Mouse (Mus musculus) CD4-positive helper T cell, adult 2 months (primary cell): ENCODE results near the gene a.

Experiments
- DNase-seq: peaks from one replicate; pipeline ENCODE4 v3.0.0-alpha.2; 2012; ENCODE audit warnings: low read depth, missing footprints, low spot score

The a gene

DNA sequence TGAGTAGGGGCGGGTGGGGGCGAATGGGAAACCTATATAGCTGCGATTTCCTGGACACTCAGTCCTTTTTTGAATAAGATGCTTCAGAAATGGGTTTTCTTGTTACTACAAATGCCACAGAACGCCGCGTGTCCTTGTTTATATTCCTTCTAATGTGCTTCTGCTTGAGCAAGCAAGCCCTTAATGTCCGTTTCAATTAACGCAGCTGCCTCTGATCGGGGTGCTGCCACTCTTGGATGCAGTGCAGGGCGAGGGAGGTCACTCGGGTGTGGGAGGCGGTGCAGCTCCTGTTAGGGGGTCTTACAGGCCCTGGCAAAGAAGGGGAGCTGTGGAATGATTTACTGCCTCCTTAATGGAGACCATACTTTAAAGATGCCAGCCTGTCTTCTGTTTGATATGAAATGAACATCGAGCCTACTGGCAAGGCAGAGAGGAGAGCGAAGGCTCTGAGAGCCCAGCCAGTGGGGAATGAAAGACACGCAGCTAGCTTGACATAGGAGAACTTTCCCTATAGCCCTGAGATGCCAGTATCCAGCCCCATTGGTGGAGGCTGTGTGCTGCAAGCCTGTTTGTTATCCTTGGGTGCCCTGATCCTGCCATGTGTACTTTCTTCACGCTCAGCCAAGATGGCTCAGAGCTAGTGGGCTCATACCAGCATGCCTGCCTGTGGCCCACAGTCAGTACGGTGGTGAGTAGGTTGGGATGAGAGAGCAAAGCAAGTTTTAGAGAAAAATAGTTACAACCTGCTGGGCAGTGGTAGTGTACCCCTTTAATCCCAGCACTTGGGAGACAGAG lies 8.1 kb upstream of the a start:
- DNase-seq: no peak

DNA sequence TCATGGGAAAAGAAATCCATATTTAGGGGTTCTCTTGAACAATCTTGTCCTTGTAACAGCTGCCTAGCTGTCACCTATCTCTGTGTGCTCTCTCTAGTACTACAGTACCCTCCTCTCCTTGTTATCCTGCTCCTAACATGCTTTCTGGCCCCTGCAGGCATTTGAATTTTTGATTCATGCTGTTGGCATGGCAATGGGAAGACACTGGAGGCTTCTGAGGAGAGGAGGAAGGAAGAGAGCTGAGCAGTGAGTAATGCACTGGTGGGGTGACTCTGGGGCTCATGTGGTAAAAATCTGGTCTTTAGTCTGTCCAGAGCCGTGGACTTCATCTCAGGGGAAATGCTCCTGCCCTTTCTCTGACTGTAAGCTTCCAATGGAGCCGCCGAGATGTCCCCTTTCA lies 5.9 kb upstream of the a start:
- no peak for DNase-seq

DNA sequence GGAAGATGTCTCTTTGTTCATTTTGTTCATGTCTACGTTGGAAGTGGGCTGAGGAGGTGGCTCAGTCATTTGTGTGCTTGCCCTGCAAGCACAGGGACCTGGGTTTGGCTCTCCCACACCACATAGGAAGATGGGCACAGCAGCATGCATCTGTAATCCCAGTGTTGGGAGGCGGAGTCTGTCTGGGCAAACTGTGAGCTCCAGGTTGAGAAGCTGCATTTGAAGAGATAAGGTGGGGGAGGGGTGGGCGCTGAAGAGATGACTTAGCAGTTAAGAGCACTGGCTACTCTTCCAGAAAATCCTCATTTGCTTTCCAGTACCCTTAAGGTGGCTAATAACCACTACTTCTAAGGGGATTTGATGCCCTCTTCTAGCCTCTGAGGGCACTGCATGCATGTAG lies 5.0 kb upstream of the a start:
- no peak for DNase-seq

DNA sequence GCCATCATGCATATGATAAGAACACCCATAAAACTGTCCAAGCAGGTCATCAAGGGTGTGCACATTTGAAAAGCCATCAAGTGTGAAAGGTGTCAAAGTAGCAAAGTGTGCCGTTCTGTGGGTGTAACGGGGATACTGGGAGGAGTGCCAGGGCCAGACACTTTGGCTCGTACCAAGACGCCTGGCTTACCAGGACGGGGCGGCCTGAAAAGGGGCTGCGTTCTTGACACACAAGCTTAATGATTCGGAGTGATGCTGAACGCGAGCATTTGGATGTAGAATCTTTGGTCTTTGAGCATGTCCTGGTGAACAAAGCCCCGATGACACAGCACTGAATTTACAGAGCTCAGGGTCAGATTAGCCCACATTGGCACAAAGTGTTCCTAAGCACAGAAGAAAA lies 4.4 kb upstream of the a start:
- DNase-seq: no peak

DNA sequence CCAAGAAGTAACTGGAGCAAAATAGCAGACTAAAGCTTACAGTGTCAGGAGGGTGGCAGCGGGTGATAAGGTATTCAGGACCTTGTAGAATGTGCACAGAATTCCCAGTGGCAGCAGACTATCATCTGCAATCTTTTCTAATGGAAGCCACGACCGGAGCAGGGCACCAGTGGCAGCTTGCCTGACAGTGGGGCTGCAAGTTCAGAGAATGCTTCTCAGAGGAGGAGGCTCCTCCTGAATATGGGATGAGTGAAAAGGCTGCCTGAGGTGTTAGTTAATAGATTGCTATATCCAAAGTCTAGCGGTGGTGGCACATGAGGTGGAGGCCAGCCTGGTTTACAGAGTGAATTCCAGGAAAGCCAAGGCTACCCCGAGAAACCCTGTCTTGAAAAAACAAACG lies 1.8 kb upstream of the a start:
- no peak for DNase-seq

DNA sequence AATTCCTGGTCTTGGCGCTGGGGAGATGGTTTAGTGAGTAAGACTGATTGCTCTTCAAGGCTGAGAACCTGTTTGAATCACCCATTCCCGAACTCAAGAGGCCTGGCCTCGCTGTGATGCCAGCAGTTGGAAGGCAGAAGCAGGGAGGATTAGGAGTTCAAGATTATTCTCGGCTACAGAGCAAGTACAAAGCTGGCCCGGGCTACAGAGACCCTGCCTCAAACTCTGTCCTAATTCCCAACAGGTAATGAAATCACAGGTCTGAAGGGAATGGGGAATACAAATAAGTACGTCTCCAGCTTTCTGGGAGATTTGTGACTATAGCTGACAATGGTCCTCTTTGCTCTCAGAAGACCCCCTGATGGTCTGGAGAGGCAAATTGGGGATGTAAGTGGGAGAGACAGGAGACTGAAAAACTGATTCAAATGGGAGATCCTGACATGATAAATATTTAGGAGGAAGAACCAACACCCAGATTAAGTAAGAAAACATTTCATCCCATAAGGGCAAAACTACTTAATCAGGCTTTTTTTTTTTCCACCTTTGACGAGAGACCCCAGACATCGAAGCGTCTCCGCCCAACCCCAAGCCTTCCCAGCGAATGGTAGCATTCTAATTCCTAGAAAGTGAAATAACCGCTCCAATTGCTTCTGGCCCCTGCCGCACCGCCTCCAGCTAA lies 1.1 kb upstream of the a start:
- no peak for DNase-seq

DNA sequence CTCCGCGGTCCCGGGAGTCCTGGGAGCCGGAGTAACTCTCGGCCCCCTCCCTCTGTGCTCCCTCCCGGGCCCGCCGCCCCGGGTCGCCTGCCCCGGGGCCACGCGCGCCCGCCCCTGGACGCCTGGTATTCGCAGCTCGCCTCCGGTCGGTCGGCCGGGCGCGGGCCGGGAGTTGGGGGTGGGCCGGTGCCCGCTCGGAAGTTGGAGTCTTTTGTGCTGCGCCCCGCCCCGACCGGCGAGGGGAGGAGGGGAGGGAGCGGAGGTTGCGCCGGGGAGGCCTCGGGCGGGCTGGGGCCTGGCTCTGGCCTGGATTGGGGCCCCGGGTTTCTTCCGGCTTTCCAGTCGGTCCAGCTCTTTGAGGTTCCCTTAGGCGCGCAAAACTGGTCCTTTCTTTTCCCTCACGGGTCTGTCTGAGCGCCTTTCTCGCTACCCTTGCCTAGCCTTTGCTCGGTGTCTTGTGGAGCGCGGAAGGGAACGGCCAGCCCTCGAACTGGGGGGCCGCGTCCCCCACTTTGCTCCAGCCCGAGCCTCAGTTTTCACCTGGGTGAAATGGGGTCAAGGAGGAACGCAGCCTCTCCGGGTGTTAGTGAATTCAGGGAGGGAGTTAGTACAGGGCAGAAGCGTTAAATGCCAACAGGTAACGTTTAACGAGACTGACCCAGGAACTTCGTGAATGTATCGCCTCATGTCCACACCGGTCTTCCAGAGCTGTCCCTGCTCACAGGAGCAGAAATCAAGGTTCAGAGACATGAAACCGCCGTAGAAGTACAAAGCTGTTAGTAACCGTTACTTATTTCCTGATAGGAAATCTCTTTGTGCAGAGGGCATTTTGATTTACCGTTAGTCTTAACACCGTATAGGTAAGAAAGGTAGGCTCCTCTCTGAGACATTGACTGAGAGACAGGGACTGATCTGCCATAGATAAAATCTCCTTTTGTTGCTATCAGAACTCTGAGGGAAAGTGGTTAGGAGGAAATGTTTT lies 750 bp downstream of the a start:
- DNase-seq: peak; percentile 80

DNA sequence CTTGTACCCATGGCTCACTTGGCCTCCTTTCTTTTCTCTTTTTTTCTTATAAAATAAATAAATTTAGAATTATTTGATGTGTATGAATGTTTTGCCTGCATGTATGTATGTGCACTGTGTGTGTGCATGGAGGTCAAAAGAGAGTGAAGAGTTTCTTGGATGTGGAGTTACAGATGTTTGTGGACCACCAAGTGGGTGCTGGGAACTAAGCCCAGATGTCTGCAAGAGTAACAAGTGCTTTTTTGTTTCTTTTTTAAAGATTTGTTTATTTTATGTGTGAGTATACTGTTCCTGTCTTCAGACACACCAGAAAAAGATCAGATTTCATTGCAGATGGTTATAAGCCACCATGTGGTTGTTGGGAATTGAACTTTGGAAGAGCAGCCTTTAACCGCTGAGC lies 12.2 kb downstream of the a start:
- DNase-seq: no peak

DNA sequence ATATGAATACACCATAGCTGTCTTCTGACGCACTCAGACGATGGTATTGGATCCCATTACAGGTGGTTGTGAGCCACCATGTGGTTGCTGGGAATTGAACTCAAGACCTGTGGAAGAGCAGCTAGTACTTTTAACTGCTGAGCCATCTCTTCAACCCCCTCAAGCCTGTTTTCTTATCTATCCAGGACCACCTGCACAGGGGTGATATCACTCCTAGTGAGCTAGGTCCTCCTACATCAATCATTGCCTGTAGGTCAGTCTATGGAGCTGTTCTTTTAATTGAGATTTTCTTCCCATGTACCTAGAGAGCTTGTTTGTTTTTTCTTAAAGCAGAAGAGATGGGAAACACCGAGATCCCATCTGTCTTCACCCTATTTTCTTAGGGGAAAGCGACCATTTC lies 12.6 kb downstream of the a start:
- no peak for DNase-seq

DNA sequence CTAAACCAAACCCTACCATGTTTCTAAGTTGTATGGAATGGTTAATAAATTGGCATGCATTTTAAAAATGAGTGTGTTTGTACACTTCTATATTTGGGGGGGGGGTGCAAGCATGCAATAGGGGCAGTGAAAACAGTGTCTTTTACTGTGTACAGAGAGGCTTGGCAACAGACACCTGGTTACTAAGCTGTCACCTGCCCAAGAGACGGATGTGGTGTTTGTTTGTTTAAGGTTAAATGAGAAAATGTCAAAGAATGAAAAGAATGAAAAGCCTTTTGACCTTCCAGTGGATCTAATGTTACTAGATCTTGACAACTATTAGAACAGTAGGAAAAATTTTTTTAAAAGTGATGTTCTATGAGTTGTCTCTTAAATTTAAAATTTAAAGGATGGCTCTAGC lies 16.5 kb downstream of the a start:
- DNase-seq: peak; percentile 28

DNA sequence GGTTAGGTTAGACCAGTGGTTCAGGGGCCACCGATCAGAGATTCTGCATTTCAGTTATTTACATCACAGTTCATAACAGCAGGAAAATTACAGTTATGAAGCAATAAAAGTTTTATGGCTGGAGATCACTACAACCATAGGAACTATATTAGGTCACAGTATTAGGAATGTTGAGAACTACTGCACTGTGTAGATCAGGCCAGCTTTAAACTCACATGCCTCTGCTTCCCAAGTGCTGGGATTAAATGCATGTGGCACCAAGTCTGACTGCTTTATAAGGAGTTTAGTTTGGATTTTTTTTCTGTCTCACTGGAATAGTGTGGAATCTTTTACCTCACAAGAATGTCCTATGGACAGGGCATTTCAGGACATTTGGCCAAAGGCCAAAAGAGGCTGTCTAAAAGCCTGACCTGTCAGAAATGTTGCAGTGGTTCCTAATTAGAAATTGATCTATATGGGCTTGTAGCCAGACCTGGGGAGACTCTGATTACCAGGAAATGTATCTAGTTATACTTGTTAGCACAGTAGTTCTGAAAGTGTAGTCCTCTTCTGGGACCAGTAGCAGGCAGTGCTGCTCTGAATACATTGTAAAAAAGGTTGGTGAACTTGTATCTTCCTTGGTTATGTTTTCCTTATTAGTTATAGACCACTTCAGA lies 18.0 kb downstream of the a start:
- DNase-seq: no peak

DNA sequence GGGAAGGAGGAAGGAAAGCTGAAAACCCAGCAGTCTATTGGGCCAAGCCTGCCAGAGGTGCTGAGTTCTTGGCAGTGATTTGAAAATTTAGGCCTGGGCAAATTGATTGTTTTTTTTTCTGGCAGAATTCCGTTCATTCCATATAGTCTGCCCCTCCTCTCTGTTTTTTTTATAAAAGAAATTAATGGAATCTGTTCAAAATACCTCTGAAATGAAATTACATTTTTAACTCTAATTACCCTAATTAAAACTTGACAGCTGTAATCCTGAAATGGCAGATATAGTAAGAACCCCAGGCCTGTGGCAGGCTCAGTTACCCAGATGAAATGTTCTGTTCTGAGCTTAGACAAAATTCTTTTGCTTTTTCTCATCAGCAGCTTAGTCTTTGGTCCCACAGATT lies 19.6 kb downstream of the a start:
- DNase-seq: no peak

DNA sequence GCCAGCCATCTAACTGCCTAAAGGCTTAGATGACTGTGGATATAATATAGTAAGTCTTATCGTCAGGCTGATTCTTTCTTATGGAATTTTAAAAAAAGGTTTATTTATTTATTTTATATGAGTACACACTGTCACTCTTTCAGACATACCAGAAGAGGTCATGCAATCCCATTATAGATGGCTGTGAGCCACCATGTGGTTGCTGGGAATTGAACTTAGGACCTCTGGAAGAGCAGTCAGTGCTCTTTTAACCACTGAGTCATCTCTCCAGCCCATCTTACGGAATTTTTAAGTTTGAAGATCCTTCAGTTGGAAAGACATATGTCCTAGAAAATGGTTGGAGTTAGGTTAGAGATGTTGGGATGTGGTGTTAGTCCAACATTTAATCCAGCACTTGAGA lies 22.2 kb downstream of the a start:
- no peak for DNase-seq

DNA sequence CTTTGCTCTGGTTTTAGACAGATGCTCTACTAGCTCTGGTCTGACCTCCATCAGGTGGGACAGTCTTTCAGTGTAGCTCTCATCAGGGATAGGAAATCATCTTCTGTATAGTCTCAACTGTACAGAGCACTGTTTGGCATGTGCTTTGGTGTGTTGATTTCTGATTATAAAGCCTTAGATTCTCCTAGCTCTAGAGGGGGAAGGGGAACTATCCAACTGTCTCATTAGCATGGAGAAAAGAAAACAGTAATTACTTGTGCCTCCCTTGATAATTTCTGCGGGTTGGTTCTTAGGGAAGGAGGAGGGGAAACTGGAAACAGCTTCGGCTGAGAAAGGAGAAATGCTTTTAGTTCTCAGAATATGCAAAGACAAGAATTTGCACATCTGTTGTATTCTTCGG lies 25.9 kb downstream of the a start:
- DNase-seq: no peak

DNA sequence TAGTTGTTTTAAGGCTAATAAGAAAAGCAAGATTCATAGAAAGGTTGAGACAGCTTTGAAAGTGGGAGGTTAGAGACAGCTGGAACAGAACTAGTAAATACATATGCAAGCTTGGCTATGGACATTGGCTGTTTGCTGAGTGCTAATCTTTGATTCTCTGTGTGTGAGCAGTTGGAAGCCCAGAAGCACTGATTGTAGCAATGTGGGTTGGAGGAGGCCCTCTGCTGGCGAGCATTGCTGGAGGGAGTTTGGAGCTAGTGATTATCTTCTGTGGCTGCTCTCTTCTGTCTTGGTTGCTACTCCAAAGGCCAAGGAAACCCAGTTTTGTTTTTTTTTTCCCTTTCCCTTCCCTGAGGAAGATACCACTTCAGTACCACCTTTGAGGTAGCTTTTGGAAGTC lies 26.6 kb downstream of the a start:
- peak; percentile 34 for DNase-seq

DNA sequence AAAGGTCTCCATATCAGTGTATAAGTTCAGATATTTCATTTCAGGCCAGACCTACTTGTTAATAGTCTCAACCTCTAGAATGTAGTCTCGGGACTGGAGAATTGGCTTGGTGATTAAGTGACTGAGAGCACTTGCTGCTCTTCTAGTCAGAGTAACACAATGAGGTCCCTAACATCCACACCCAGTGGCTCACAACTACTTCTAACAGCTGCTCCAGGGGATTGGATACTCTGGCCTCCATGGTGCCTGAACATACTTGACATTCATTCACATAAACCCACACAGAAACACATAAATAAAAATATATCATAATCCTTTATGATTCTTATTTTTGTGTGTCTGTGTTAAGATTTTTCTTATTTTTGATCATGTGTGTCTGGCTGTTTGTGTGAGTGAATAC lies 27.4 kb downstream of the a start:
- no peak for DNase-seq

DNA sequence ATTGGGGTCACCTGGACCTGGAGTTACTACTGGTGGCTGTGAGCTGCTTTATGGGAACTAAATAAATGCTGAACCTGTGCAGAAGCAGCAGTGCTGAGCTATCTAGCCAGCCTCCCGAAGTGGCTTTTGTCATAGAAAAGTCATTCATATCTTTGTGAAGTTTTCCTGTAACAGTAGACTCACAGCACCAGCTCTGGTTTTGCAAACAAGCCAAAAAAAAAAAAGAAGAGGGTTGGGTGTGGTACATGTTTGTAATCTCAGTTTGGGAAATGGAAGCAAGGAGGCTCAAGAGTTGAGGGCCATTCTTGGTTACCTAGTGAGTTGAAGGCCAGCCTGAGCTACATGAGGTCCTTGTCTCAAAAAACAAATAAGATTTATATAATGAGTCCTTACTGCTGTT lies 29.1 kb downstream of the a start:
- no peak for DNase-seq

DNA sequence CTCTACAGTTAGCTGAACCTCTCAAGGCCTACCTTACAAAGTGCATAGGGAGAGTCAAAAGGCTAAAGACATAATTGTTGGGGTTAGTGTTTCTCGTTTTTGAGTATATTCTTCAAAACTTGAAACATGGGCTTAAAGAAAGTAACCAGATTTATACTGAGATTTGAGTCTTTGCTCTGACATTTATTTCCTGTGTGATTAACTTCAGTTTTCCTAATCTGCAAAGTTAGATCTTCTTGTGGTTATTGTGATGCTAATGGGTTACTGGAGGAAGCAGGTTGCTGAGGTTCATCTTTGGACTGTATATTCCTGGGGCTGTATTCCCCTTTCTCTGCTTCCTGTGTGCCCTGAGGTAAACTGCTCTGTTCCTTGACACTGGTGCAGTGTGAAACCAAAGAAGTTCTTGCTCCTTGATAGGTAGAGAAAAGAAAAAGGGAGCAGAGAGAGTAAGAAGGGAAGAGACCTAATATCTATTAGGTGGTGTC lies 34.9 kb downstream of the a start:
- peak; percentile 44 for DNase-seq

DNA sequence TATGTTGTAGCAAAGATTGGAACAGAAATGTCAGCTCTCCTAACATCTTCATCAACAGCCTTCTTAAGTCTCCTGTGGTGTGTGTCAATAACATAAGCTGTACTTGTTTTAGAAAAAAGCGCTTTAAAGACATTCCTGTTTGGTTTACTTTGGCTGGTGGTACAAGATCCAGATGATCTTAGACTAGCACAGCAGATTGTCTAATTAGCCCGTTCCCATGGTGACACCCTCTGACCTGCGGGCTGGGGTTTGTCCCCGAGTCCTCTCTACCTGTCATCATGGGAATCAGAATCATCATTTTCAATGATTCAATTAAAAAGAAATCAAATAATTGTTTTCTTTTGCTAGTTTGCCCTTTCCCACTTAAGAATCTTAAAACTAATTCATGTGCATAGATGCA lies 36.3 kb downstream of the a start:
- no peak for DNase-seq

DNA sequence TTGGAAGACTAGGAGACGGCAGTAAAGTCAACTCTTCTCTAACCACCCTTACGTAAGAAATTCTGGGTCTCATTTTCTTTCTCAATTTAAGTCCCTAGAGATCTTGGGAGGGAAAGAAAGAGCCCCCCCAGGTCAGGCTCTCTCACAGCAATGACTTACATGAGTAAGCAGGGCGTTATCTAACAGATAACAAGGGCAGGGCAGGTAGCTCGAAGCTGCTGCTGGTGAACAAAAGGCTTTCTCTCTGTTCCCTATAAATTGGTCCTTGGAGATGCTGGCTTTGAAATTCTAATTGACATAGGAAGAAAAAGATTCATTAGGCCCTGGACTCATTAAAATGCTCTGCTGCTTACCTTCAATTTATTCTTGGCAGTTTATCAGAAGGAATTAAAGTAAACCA lies 41.3 kb downstream of the a start:
- no peak for DNase-seq

DNA sequence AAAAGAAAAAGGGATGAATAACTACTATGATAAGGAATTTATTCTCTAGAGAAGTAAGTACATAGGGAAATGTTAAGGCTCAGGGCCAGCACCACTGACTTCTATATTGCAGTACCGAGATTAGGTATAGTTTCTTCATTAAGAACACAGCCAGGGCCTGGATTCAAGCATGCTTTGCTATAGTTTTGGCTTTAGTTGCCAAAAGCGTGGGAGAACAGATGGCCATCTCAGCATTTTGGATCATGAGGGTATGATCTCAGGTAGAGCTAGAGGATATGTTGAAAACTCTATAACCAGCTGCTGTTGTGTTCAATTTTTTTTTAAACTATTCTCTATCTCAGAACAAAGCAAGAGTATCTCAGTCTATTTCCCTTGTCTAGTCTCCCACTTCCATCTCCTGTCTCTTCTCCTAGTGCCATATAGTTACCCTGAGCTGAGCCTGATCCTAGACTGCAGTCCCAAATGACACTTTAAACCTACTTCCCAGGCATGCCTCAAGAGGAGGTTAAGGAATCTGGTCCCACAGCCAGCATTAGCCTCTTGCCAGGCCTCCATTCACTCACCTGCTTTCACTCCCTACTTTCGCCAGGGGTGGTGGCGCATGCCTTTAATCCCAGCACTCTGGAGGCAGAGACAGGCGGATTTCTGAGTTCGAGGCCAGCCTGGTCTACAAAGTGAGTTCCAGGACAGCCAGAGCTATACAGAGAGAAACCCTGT lies 43.1 kb downstream of the a start:
- no peak for DNase-seq
